Mouse (Mus musculus) stomach, embryonic 16.5 days (tissue): Measurements from ENCODE around the gene Phb. TPM values are rescaled to one million over a fixed set of nuclear protein-coding genes. Genes with fewer than 3 reads are reported as not detected.

Experiments used
- ATAC-seq: fragments of 200-750 bp; cut with Nextera tagmentation; 2 replicates; pipeline ENCODE4 v1.8.0; 2017; ENCODE audit warnings: moderate number of reproducible peaks, moderate TSS enrichment; ENCODE audit not compliant: insufficient read depth, low FRiP score
- H3K27ac ChIP-seq: fragments of 300-500 bp; sonication (generic); 2 replicates; pipeline ENCODE4 v1.5.1; 2014; ENCODE audit warnings: low read length
- H3K27me3 ChIP-seq: fragments of 300-500 bp; sonication (generic); 2 replicates; pipeline ENCODE4 v1.6.1; 2014; ENCODE audit warnings: low read length, control low read depth, mixed read lengths; ENCODE audit not compliant: control insufficient read depth, insufficient read depth
- H3K36me3 ChIP-seq: fragments of 300-500 bp; sonication (generic); 2 replicates; pipeline ENCODE4 v1.6.1; 2014; ENCODE audit warnings: low read length; ENCODE audit not compliant: control insufficient read depth, insufficient read depth
- H3K4me1 ChIP-seq: fragments of 300-500 bp; sonication (generic); 2 replicates; pipeline ENCODE4 v1.6.1; 2014; ENCODE audit warnings: low read length, control low read depth, mixed read lengths; ENCODE audit not compliant: control insufficient read depth, insufficient read depth
- H3K4me2 ChIP-seq: fragments of 300-500 bp; sonication (generic); 2 replicates; pipeline ENCODE4 v1.6.1; 2014; ENCODE audit warnings: low read depth, low read length, mixed read lengths
- H3K4me3 ChIP-seq: fragments of 300-500 bp; sonication (generic); replicated peaks from 2 replicates; pipeline ENCODE4 v1.5.1; 2014; ENCODE audit warnings: mild to moderate bottlenecking, low read length
- H3K9ac ChIP-seq: fragments of 300-500 bp; sonication (generic); 2 replicates; pipeline ENCODE4 v1.6.1; 2014; ENCODE audit warnings: low read length
- H3K9me3 ChIP-seq: fragments of 300-500 bp; sonication (generic); replicated peaks from 2 replicates; pipeline ENCODE4 v1.6.1; 2016; ENCODE audit warnings: low read length, control low read depth; ENCODE audit not compliant: control insufficient read depth
- WGBS: fragments of 180-500 bp; shearing (Covaris S2); extraction: QIAGEN DNeasy Blood & Tissue Kit; methylation state at CpG from one replicate; pipeline ENCODE4 v1.1.7; 2014; 5-methylcytosine and 5-hydroxymethylcytosine counted together
- polyA plus RNA-seq: library from polyadenylated mRNA; unstranded; fragments of >200 nt; fragmentation: Nextera tagmentation; extraction: Ambion mirVana; gene quantifications from 2 replicates; pipeline ENCODE4 v1.2.1, GENCODE M21; 2015

Gene Phb
- polyA plus RNA-seq, 1 experiment from 2014 or later = 221 TPM

DNA sequence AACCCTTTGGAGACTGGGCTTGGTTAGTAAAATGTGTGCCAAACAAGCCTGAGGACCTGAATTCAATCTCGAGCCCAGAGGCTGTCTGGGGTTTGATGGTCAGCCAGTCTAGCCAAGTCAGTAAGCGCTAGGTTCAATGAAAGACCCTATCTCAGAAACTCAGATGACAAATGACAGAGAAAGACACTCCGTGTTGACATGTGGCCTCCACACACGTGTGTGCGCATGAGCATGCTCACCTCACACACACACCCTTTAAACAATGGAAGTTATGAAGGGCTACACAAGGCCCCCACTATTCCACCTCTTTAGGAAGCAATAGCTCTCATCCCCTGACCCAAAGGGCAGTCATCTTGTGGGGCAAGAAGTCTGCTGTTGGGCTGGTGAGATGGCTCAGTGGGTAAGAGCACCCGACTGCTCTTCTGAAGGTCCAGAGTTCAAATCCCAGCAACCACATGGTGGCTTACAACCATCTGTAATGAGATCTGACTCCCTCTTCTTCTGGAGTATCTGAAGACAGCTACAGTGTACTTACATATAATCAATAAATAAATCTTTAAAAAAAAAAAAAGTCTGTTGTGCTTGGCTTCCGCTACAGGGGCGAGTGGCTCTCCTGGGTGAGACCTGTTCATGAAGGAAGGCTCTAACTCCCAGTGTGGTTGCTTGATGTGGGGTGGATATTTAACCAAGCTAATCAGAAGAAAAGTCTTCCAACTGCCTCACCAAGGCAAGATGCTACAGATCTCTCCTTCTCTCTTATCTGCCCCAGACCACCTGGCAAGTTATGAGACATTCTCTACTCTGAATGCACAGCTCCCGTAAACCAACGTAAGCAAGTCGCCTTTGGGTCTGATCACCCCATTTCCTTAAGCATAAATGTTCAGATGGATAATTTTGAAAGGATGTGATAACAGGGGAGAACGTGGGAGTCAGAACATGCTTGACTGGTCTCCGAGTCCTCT, 34.3 kb downstream of the Phb start:
- no peaks in the 10 kb centered on the region for H3K27me3 ChIP-seq
- no peak overlapping the region for H3K4me2 ChIP-seq
- no peaks in the 10 kb centered on the region for H3K36me3 ChIP-seq
- no peak overlapping the region for H3K27ac ChIP-seq
- H3K9ac ChIP-seq = no peak overlapping the region
- no peak for ATAC-seq
- H3K4me3 ChIP-seq = no peak overlapping the region
- no peaks in the 10 kb centered on the region for H3K4me1 ChIP-seq
- 83% methylated on average over 13 of the region's 13 CpGs for WGBS
- H3K9me3 ChIP-seq = no peaks in the 10 kb centered on the region

DNA sequence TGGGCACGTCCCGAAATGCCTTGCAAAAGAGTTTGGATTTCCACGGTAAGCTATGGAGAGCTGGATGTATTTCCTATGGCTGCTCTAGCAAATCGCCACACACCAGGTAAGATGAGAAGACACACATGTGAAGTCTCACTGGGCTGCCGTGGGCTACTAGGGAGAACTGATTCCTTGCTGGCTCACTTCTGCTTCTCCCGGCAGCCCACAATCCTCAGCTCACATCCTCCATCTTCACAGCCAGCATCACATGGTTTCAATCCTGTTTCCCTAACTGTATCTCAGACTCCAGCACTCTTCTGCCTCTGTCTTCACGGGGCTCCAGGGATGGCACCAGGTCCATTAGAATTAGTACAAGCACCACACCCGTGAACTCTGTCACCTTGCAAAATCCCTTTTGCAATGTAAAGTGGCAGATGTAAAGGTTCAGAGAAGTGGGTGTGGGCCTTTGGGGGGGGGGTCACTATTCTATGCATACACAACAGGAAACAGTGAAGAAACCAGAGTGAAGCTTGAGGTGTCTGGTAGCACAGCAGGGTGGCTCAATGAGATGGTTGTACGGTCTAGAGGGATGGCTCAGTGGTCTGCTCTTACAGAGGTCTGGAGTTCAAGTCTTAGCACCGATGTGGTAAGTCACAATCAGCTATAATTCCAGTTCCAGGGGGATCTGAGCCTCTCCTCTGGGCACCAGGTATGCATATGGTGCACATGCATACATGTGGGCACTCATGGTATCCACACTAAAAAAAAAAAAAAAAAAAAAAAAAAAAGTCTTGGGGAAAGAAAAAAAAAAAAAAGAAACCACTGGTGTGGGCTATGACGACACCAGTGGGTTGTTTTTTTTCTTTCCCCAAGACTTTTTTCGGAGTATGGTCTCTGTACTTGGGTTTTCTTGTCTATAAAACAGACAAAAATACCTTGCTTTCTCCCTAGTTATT, 37.5 kb downstream of the Phb start:
- no peaks in the 10 kb centered on the region for H3K27me3 ChIP-seq
- no peaks in the 10 kb centered on the region for H3K9me3 ChIP-seq
- ATAC-seq = no peak
- H3K4me3 ChIP-seq = no peak overlapping the region
- H3K36me3 ChIP-seq = no peaks in the 10 kb centered on the region
- 84% methylated on average over 12 of the region's 12 CpGs for WGBS
- no peaks in the 10 kb centered on the region for H3K4me1 ChIP-seq
- no peak overlapping the region for H3K27ac ChIP-seq
- no peak overlapping the region for H3K9ac ChIP-seq
- H3K4me2 ChIP-seq = no peak overlapping the region

DNA sequence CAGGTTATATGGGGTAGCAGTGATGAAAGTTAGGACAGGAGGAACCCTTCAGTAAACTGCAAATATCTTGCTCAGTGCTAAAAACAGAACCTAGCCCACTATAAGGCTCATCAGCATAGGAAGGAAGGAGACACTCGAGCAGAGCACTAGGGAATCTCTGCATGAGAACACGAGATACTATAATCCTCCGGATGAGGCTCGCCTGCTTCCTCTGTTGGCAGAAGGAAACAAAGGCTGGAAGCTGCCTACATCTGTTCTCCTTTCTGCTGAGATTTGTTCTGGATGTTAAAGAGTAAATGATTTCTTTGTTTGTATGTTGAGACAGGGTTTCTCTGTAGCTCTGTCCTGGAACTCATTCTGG, 38.2 kb downstream of the Phb start:
- H3K27ac ChIP-seq = no peak overlapping the region
- ATAC-seq = no peak
- H3K36me3 ChIP-seq = no peaks in the 10 kb centered on the region
- H3K9me3 ChIP-seq = no peaks in the 10 kb centered on the region
- H3K4me1 ChIP-seq = no peaks in the 10 kb centered on the region
- H3K4me2 ChIP-seq = no peak overlapping the region
- H3K27me3 ChIP-seq = no peaks in the 10 kb centered on the region
- 71% methylated on average over 4 of the region's 4 CpGs for WGBS
- no peak overlapping the region for H3K4me3 ChIP-seq
- H3K9ac ChIP-seq = no peak overlapping the region

DNA sequence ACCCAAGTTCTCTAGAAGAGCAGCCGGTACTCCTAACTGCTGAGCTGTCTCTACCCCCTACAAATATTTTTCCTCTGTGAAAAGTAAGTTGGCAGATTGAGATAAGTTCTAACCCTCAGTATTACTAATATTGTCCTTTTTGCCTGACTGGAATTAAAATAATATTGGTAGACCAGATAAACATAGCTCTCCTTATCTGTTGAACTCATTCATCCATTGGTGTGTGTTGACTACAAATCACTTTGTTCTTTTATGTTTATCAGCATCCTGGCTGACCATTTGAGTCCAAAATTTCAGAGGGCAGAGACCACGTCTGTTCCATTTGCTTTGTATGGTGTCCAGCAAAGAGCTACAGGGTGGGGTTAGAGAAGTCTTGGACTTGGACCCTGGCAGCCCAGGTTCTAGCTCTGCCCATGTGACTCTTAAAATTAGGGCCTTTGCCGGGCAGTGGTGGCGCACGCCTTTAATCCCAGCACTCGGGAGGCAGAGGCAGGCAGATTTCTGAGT, 42.8 kb downstream of the Phb start:
- 84% methylated on average over 6 of the region's 6 CpGs for WGBS
- Histone ChIP-seq H3K27me3 (no peaks in the 10 kb centered on the region), H3K36me3 (no peaks in the 10 kb centered on the region), H3K9ac (no peak overlapping the region), H3K4me2 (no peak overlapping the region), H3K9me3 (no peaks in the 10 kb centered on the region), H3K27ac (no peak overlapping the region), H3K4me3 (no peak overlapping the region), H3K4me1 (peaks cover 9% of the 10 kb centered on the region)
- no peak for ATAC-seq

DNA sequence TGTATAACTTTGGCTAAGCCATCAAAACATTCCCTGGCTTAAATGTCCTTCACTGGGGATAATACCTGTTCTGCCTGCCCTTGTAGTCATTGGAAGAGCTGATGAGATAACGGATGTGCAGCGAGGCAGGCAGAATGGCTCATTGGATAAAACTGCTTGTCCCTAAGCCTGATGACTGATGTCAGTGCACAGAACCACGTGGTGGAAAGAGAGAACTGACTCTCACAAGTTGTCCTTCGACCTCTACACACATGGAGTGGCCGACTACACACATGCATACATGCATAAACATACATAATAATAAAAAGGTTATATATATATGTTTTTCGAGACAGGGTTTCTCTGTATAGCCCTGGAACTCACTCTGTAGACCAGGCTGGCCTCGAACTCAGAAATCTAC, 43.7 kb downstream of the Phb start:
- H3K4me3 ChIP-seq = no peak overlapping the region
- ATAC-seq = no peak
- WGBS = 78% methylated on average over 7 of the region's 7 CpGs

DNA sequence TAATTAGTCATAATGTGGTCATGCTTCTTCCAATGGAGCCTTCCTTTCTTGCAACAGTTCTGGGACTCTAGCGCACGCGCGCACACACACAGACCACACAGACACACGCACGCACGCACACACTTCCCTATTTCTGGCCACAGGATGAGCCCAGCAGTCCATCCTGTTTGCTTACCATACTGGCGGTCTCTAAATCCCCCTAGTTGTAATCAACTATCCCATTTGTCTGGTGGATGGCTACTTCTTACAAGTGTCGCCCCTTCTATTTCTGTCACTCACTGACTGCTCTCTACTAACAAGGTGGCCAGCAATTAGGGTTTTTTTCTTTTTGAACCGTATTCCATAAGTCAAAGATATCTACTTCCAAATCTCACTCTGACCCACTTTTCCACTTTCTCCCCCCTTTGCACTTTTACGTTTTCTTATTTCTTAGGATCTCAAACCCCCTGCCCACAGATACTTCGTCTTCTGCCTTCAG, 45.4 kb downstream of the Phb start:
- H3K36me3 ChIP-seq = no peaks in the 10 kb centered on the region
- peak overlapping the region; percentile 96 for H3K9ac ChIP-seq
- 14% methylated on average over 12 of the region's 12 CpGs for WGBS
- H3K4me1 ChIP-seq = peaks cover 19% of the 10 kb centered on the region
- peak overlapping the region; percentile 65 for H3K4me3 ChIP-seq
- ATAC-seq = peak; percentile 31; the same call in 1 of the 2 replicates
- H3K4me2 ChIP-seq = peak overlapping the region; percentile 92
- H3K27ac ChIP-seq = peak overlapping the region; percentile 97
- H3K9me3 ChIP-seq = no peaks in the 10 kb centered on the region
- no peaks in the 10 kb centered on the region for H3K27me3 ChIP-seq

More for the DNA sequence above, 43.7 kb downstream of the Phb start:
- H3K27me3 ChIP-seq = no peaks in the 10 kb centered on the region
- peaks cover 17% of the 10 kb centered on the region for H3K4me1 ChIP-seq
- no peak overlapping the region for H3K27ac ChIP-seq
- H3K9ac ChIP-seq = no peak overlapping the region
- H3K36me3 ChIP-seq = no peaks in the 10 kb centered on the region
- H3K9me3 ChIP-seq = no peaks in the 10 kb centered on the region
- H3K4me2 ChIP-seq = no peak overlapping the region

DNA sequence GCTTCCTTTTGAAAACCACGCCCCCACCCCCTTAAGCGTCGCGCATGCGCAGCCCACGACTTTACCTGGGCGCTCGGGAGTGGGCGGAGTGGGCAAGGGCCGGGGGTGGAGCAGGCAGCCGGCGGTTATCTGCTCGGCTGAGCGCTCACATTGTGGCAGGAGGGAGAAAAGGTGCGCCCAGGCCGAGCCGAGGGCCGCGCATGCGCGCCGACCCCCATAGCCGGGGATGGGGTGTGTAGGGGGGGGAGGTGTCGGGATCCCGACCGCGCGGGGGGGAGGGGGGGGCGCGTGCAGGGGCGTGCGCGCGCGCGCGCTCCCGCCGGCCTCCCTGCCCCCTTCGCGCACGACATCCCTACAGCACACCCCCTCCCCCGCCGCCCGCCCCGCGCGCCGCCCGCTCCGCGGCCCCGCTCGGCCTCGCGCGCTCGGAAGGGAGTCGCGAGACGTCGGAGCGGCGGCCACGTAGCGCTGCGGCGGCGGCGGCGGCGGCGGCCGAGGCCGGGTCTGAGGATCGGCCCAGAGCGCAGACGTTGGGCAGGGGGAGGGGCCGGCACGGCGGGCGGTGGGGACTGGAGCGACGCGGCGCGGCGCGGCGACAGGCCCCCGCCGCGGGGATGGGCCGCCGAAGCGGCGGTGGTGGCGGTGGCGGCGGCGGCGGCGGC, 45.9 kb downstream of the Phb start, which contains the start of gene Zfp652:
TSS of gene Zfp652 (plus strand) at position 111 of the 662 bp plus-strand sequence.
- peaks cover 19% of the 10 kb centered on the region for H3K4me1 ChIP-seq
- 1% methylated on average over 58 of the region's 103 CpGs for WGBS

DNA sequence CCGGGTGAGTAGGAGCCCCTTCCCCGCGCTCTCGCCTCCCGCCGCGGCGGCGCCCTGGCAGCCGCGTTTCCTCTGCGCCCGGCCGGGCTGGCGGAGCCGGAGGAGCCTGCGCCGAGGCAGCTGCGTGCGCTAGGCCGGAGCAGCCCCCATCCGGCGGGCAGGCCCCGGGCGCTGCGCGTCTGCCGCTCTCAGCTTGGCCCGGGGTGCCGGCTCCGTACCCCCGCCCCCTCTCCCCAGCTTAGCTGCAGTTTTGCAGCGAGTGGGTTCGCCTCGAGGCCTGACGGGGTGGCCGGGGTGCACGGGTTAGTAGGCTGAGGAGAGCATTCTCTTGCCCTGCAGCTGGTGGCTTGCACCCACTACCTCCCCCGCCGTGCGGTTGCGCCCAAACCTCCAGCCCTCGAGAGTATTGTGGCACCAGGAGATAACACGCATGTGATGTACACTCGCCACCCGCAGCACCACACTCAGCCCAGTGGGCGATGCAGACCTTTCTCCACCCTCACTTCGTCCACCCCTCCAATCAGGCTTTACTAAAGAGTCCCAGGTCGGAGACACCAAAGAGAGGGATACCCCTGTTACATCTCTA, 46.6 kb downstream of the Phb start:
- Histone ChIP-seq H3K36me3 (no peaks in the 10 kb centered on the region), H3K4me2 (peak overlapping the region; percentile 92), H3K27ac (peak overlapping the region; percentile 97), H3K27me3 (no peaks in the 10 kb centered on the region), H3K4me1 (peaks cover 19% of the 10 kb centered on the region), H3K9ac (peak overlapping the region; percentile 96), H3K4me3 (peak overlapping the region; percentile 65), H3K9me3 (no peaks in the 10 kb centered on the region)
- WGBS = 0% methylated on average over 28 of the region's 49 CpGs
- ATAC-seq = peak; percentile 48

More for the DNA sequence above, 45.9 kb downstream of the Phb start, which contains the start of gene Zfp652:
- H3K4me2 ChIP-seq = peak within 1 kb of the TSS; percentile 92
- no peaks in the 10 kb centered on the region for H3K27me3 ChIP-seq
- peak; percentile 95 for ATAC-seq
- H3K4me3 ChIP-seq = peak within 1 kb of the TSS; percentile 65
- H3K27ac ChIP-seq = peak within 1 kb of the TSS; percentile 97
- peak within 1 kb of the TSS; percentile 96 for H3K9ac ChIP-seq
- no peaks in the 10 kb centered on the region for H3K36me3 ChIP-seq
- H3K9me3 ChIP-seq = no peaks in the 10 kb centered on the region
